Mouse (Mus musculus) heart, embryonic 14.5 days (tissue): ENCODE results near the gene Appl2. TPM values are rescaled to one million over a fixed set of nuclear protein-coding genes. Genes with fewer than 3 reads are reported as not detected.

ENCODE experiments used
- ATAC-seq: fragments of 200-750 bp; cut with Nextera tagmentation; 2 replicates; pipeline ENCODE4 v1.8.0; 2017; ENCODE audit warnings: low read depth, moderate TSS enrichment; ENCODE audit not compliant: insufficient number of reproducible peaks, insufficient read depth, low FRiP score
- H3K27ac ChIP-seq, 2 experiments: fragments of 200-500 bp in 1 of 2; fragments of 300-500 bp in 1 of 2; sonication (generic) in 1 of 2; replicated peaks in 1 of 2; 2 replicates each; pipeline ENCODE4 v1.5.1; 2012 to 2014; ENCODE audit warnings: low read depth in 2 of 2, low read length in 2 of 2, control low read depth in 1 of 2, mild to moderate bottlenecking in 1 of 2, mixed read lengths in 1 of 2; ENCODE audit not compliant: control insufficient read depth in 1 of 2, insufficient read depth in 1 of 2
- H3K27me3 ChIP-seq: fragments of 300-500 bp; sonication (generic); 2 replicates; pipeline ENCODE4 v1.6.1; 2014; ENCODE audit warnings: mild to moderate bottlenecking, low read length, control low read depth; ENCODE audit not compliant: control insufficient read depth, insufficient read depth
- H3K36me3 ChIP-seq: fragments of 300-500 bp; sonication (generic); 2 replicates; pipeline ENCODE4 v1.6.1; 2014; ENCODE audit warnings: mild to moderate bottlenecking, control low read depth, low read length, mixed read lengths; ENCODE audit not compliant: control insufficient read depth, insufficient read depth
- H3K4me1 ChIP-seq, 2 experiments: fragments of 200-500 bp in 1 of 2; fragments of 300-500 bp in 1 of 2; sonication (generic) in 1 of 2; 2 replicates each; pipeline ENCODE4 v1.6.1; 2012 to 2014; ENCODE audit warnings: low read length in 2 of 2, control low read depth in 1 of 2, mixed read lengths in 1 of 2; ENCODE audit not compliant: control insufficient read depth in 2 of 2, insufficient read depth in 2 of 2
- H3K4me2 ChIP-seq: fragments of 300-500 bp; sonication (generic); 2 replicates; pipeline ENCODE4 v1.6.1; 2014; ENCODE audit warnings: mild to moderate bottlenecking, low read length
- H3K4me3 ChIP-seq, 2 experiments: fragments of 200-500 bp in 1 of 2; fragments of 300-500 bp in 1 of 2; sonication (generic) in 1 of 2; 2 replicates each; pipeline ENCODE4 v1.5.1; 2012 to 2014; ENCODE audit warnings: low read length in 2 of 2, mild to moderate bottlenecking in 2 of 2, control low read depth in 1 of 2, low read depth in 1 of 2, moderate library complexity in 1 of 2; ENCODE audit not compliant: control insufficient read depth in 1 of 2, insufficient read depth in 1 of 2
- H3K9ac ChIP-seq: fragments of 300-500 bp; sonication (generic); 2 replicates; pipeline ENCODE4 v1.6.1; 2014; ENCODE audit warnings: mild to moderate bottlenecking, low read length
- H3K9me3 ChIP-seq: fragments of 300-500 bp; sonication (generic); 2 replicates; pipeline ENCODE4 v1.6.1; 2016; ENCODE audit warnings: low read length, control low read depth; ENCODE audit not compliant: control insufficient read depth
- WGBS: fragments of 180-500 bp; shearing (Covaris S2); extraction: QIAGEN DNeasy Blood & Tissue Kit; methylation state at CpG from one replicate; pipeline ENCODE4 v1.1.7; 2014; 5-methylcytosine and 5-hydroxymethylcytosine counted together
- polyA plus RNA-seq: library from polyadenylated mRNA; unstranded; fragments of >200 nt; fragmentation: Nextera tagmentation; extraction: Ambion mirVana; gene quantifications from 2 replicates; pipeline ENCODE4 v1.2.1, GENCODE M21; 2014

The Appl2 gene
- polyA plus RNA-seq = 33.0 and 34.9 TPM in 2 replicates

GRCm38 (mm10) chr10:83648131-83649020 is at the start of gene Appl2:
Gene Appl2, minus strand, starts transcription at chr10:83648738.
- H3K27ac ChIP-seq = peak within 1 kb of the TSS; percentile 64 to 89
- under 1% methylated on average over 59 of the region's 59 CpGs for WGBS
- no peaks in the 10 kb centered on the region for H3K9me3 ChIP-seq
- peaks cover 20 to 35% of the 10 kb centered on the region in 2 experiments for H3K4me1 ChIP-seq
- ATAC-seq = peak; percentile 95
- no peaks in the 10 kb centered on the region for H3K27me3 ChIP-seq
- H3K9ac ChIP-seq = peak within 1 kb of the TSS; percentile 87
- peak within 1 kb of the TSS; percentile 73 to 80 for H3K4me3 ChIP-seq
- H3K4me2 ChIP-seq = peak within 1 kb of the TSS; percentile 89
- H3K36me3 ChIP-seq = no peaks in the 10 kb centered on the region

GRCm38 (mm10) chr10:83696226-83696625 is 47.7 kb upstream of the Appl2 start:
- Histone ChIP-seq H3K27ac (no peak overlapping the region), H3K4me2 (no peak overlapping the region), H3K4me3 (no peak overlapping the region), H3K27me3 (no peaks in the 10 kb centered on the region), H3K36me3 (no peaks in the 10 kb centered on the region), H3K9me3 (no peaks in the 10 kb centered on the region), H3K4me1 (peaks cover 4 to 9% of the 10 kb centered on the region in 2 experiments), H3K9ac (no peak overlapping the region)
- no peak for ATAC-seq
- WGBS = 81% methylated on average over 4 of the region's 4 CpGs

- H3K27me3 ChIP-seq = no peaks in the 10 kb centered on the region
- WGBS = 51% methylated on average over 11 of the region's 11 CpGs
- no peaks in the 10 kb centered on the region for H3K9me3 ChIP-seq
- no peaks in the 10 kb centered on the region for H3K36me3 ChIP-seq
- no peak overlapping the region for H3K9ac ChIP-seq
- no peak overlapping the region for H3K27ac ChIP-seq
- H3K4me2 ChIP-seq = no peak overlapping the region
- H3K4me3 ChIP-seq = no peak overlapping the region
- peaks cover 4 to 9% of the 10 kb centered on the region in 2 experiments for H3K4me1 ChIP-seq
- no peak for ATAC-seq
These were observed 43.8 kb upstream of the Appl2 start for GRCm38 (mm10) chr10:83692175-83692895.

GRCm38 (mm10) chr10:83688215-83688614 is 39.7 kb upstream of the Appl2 start:
- Histone ChIP-seq H3K36me3 (no peaks in the 10 kb centered on the region), H3K27ac (no peak overlapping the region), H3K4me2 (no peak overlapping the region), H3K4me3 (no peak overlapping the region), H3K9me3 (no peaks in the 10 kb centered on the region), H3K27me3 (no peaks in the 10 kb centered on the region), H3K4me1 (peaks cover 4 to 9% of the 10 kb centered on the region in 2 experiments), H3K9ac (no peak overlapping the region)
- 84% methylated on average over 2 of the region's 2 CpGs for WGBS
- ATAC-seq = 0 out of 2 replicates have a peak, but pooled peaks have one; percentile 17

GRCm38 (mm10) chr10:83681334-83681733 is 32.8 kb upstream of the Appl2 start:
- no peak overlapping the region for H3K4me2 ChIP-seq
- no peaks in the 10 kb centered on the region for H3K27me3 ChIP-seq
- no peaks in the 10 kb centered on the region for H3K9me3 ChIP-seq
- no peak overlapping the region for H3K4me3 ChIP-seq
- no peaks in the 10 kb centered on the region for H3K4me1 ChIP-seq
- no peak overlapping the region for H3K27ac ChIP-seq
- ATAC-seq = no peak
- H3K36me3 ChIP-seq = no peaks in the 10 kb centered on the region
- no peak overlapping the region for H3K9ac ChIP-seq
- WGBS = 87% methylated on average over 12 of the region's 12 CpGs

GRCm38 (mm10) chr10:83666556-83666955 is 18.0 kb upstream of the Appl2 start:
- no peak for ATAC-seq
- no peak overlapping the region for H3K9ac ChIP-seq
- no peaks in the 10 kb centered on the region for H3K27me3 ChIP-seq
- WGBS = 79% methylated on average over 4 of the region's 4 CpGs
- no peaks in the 10 kb centered on the region for H3K9me3 ChIP-seq
- H3K4me2 ChIP-seq = no peak overlapping the region
- no peaks in the 10 kb centered on the region for H3K36me3 ChIP-seq
- H3K4me3 ChIP-seq = no peak overlapping the region
- no peaks in the 10 kb centered on the region; a peak in 1 of 4 replicates for H3K4me1 ChIP-seq
- no peak overlapping the region for H3K27ac ChIP-seq

- H3K27ac ChIP-seq = no peak overlapping the region
- no peaks in the 10 kb centered on the region for H3K9me3 ChIP-seq
- 87% methylated on average over 8 of the region's 8 CpGs for WGBS
- H3K4me3 ChIP-seq = no peak overlapping the region
- H3K4me2 ChIP-seq = no peak overlapping the region
- ATAC-seq = no peak
- H3K4me1 ChIP-seq = peaks cover 3 to 6% of the 10 kb centered on the region in 2 experiments; a peak in 3 of 4 replicates
- no peaks in the 10 kb centered on the region for H3K36me3 ChIP-seq
- no peak overlapping the region for H3K9ac ChIP-seq
- no peaks in the 10 kb centered on the region for H3K27me3 ChIP-seq
These were observed 13.4 kb upstream of the Appl2 start for GRCm38 (mm10) chr10:83661925-83662324.
